Mouse (Mus musculus) forebrain, embryonic 16.5 days (tissue): ENCODE data around the gene Aqp12. TPM values are rescaled to one million over a fixed set of nuclear protein-coding genes. Genes with fewer than 3 reads are reported as not detected.

Experiments used
- ATAC-seq: fragments of 200-750 bp; cut with Nextera tagmentation; 2 replicates; pipeline ENCODE4 v1.8.0; 2017; ENCODE audit warnings: mild to moderate bottlenecking, moderate library complexity
- H3K27ac ChIP-seq: fragments of 300-500 bp; sonication (generic); 2 replicates; pipeline ENCODE4 v1.5.1; 2014; ENCODE audit warnings: low read length, control low read depth
- H3K27me3 ChIP-seq: fragments of 300-500 bp; sonication (generic); replicated peaks from 2 replicates; pipeline ENCODE4 v1.6.1; 2014; ENCODE audit warnings: low read length; ENCODE audit not compliant: control insufficient read depth, insufficient read depth
- H3K36me3 ChIP-seq: fragments of 300-500 bp; sonication (generic); 2 replicates; pipeline ENCODE4 v1.6.1; 2014; ENCODE audit not compliant: control insufficient read depth, insufficient read depth
- H3K4me1 ChIP-seq: fragments of 300-500 bp; sonication (generic); replicated peaks from 2 replicates; pipeline ENCODE4 v1.6.1; 2014; ENCODE audit warnings: low read length; ENCODE audit not compliant: control insufficient read depth, insufficient read depth
- H3K4me2 ChIP-seq: fragments of 300-500 bp; sonication (generic); 2 replicates; pipeline ENCODE4 v1.6.1; 2014; ENCODE audit warnings: mild to moderate bottlenecking, low read length, control low read depth
- H3K4me3 ChIP-seq: fragments of 300-500 bp; sonication (generic); replicated peaks from 2 replicates; pipeline ENCODE4 v1.5.1; 2014; ENCODE audit warnings: mild to moderate bottlenecking, low read length, control low read depth
- H3K9ac ChIP-seq: fragments of 300-500 bp; sonication (generic); replicated peaks from 2 replicates; pipeline ENCODE4 v1.6.1; 2014; ENCODE audit warnings: low read depth, low read length, control low read depth
- H3K9me3 ChIP-seq: fragments of 300-500 bp; sonication (generic); 2 replicates; pipeline ENCODE4 v1.6.1; 2016; ENCODE audit warnings: low read length; ENCODE audit not compliant: control insufficient read depth
- WGBS: fragments of 180-500 bp; shearing (Covaris S2); extraction: QIAGEN DNeasy Blood & Tissue Kit; methylation state at CpG from one replicate; pipeline ENCODE4 v1.1.7; 2014; 5-methylcytosine and 5-hydroxymethylcytosine counted together
- polyA plus RNA-seq: library from polyadenylated mRNA; unstranded; fragments of >200 nt; fragmentation: Nextera tagmentation; extraction: Ambion mirVana; gene quantifications from 2 replicates; pipeline ENCODE4 v1.2.1, GENCODE M21; 2015

The Aqp12 gene
- polyA plus RNA-seq, 1 experiment from 2014 or later: not detected

DNA sequence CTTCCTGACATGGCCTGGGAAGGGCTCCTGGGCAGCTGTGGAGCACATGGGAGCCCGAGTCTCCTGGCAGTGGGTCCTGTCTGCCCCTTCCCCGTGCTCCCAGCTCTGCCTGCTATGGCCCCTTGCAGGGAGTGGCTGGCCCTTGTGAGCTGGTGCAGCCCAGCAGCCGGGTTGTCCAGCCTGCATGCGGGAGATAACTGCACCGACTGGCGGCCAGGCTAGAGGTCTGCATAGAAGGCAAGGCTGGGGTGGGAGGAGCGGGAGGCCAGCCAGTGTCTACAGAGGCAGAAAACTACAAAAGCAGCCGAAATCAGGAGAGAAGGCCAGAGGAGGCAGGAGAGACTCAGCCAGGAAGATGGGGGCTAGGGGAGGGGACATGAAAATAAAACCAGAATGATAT is 27.9 kb downstream of the Aqp12 start:
- H3K4me2 ChIP-seq: no peak overlapping the region
- no peaks in the 10 kb centered on the region for H3K27me3 ChIP-seq
- H3K4me1 ChIP-seq: no peaks in the 10 kb centered on the region
- H3K4me3 ChIP-seq: no peak overlapping the region
- no peak for ATAC-seq
- no peaks in the 10 kb centered on the region for H3K9me3 ChIP-seq
- WGBS: 66% methylated on average over 8 of the region's 8 CpGs
- no peak overlapping the region for H3K27ac ChIP-seq
- H3K36me3 ChIP-seq: peaks cover 34% of the 10 kb centered on the region
- no peak overlapping the region for H3K9ac ChIP-seq

DNA sequence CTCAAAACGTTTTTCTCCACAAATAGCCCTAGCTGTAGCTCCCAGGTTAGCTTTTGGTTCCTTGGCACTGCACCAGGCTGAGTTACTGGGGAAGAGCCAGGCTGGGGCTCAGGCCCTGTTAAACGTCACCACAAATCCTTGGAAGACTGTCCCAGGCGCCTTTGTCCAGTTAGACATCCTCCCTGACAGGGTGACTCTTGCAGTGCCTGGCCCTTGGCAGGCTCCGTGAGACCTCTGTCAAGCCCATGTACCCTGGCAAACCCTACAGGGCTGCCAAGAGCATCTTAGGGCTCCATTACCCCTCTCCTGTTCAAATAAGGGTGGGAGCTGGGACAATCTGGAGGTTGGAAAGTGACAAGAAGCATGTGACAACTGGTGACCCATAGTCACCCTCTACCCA is 29.8 kb downstream of the Aqp12 start:
- H3K4me1 ChIP-seq: no peaks in the 10 kb centered on the region
- no peak overlapping the region for H3K4me3 ChIP-seq
- no peak overlapping the region for H3K4me2 ChIP-seq
- peaks cover 40% of the 10 kb centered on the region for H3K36me3 ChIP-seq
- no peak for ATAC-seq
- H3K9me3 ChIP-seq: no peaks in the 10 kb centered on the region
- no peaks in the 10 kb centered on the region for H3K27me3 ChIP-seq
- H3K9ac ChIP-seq: no peak overlapping the region
- 88% methylated on average over 4 of the region's 4 CpGs for WGBS
- no peak overlapping the region for H3K27ac ChIP-seq

DNA sequence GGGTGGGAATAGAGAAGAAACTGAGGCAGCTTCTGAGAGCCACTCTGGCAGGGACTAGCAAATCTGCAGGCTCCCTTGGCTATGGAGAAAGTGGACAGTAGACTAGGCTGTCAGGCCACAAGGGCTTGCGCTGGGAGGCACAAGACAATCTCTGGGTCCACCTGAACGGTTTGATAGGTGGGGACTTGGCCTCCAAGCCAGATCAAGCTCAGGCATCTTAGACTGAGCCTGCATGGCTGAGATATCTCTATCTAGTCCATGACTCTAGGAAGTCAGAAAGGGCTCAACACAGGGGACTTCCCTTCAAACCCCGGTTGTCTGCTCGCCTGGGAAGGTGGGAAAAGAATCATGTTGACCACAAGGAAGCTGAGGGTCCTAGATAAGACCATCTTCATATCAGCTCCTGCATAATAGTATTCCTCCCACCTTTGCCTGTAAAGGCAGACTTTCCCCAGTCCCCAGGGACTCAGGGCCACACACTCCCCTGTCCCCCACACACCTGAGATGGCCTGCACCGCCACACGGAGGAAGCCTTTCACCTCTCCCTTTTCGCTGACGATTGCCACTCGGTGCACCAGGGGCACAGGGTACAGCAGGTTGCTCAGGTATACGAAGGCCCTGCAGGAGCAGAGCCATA is 40.1 kb downstream of the Aqp12 start:
- Histone ChIP-seq H3K9me3 (no peaks in the 10 kb centered on the region), H3K9ac (no peak overlapping the region), H3K4me3 (no peak overlapping the region), H3K36me3 (peaks cover 46% of the 10 kb centered on the region), H3K27me3 (no peaks in the 10 kb centered on the region), H3K4me2 (no peak overlapping the region), H3K4me1 (no peaks in the 10 kb centered on the region), H3K27ac (no peak overlapping the region)
- ATAC-seq: no peak
- 94% methylated on average over 10 of the region's 10 CpGs for WGBS

DNA sequence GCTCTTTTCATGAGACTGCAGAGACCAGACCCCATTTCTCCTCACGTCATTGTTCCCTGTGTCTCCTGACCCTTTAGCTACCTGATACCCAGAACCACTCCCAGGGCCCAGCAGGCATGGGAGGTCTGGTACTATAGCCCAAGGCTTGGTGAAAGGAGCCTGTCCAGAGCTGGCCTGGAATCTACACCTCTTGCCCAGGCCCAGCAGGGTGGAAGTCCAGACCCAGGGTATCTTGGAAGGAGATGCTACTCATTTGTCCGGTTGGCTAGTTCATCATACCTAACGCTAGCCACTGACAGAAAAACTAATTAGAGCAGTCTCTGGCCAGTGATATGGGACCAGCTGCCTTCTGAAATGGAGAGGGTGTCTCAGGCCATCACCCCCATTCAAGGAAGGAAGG is 43.9 kb downstream of the Aqp12 start:
- Histone ChIP-seq H3K9me3 (no peaks in the 10 kb centered on the region), H3K27ac (no peak overlapping the region), H3K27me3 (no peaks in the 10 kb centered on the region), H3K4me1 (no peaks in the 10 kb centered on the region), H3K9ac (no peak overlapping the region), H3K36me3 (peaks cover 44% of the 10 kb centered on the region), H3K4me2 (no peak overlapping the region), H3K4me3 (no peak overlapping the region)
- 90% methylated on average over 3 of the region's 3 CpGs for WGBS
- ATAC-seq: no peak

DNA sequence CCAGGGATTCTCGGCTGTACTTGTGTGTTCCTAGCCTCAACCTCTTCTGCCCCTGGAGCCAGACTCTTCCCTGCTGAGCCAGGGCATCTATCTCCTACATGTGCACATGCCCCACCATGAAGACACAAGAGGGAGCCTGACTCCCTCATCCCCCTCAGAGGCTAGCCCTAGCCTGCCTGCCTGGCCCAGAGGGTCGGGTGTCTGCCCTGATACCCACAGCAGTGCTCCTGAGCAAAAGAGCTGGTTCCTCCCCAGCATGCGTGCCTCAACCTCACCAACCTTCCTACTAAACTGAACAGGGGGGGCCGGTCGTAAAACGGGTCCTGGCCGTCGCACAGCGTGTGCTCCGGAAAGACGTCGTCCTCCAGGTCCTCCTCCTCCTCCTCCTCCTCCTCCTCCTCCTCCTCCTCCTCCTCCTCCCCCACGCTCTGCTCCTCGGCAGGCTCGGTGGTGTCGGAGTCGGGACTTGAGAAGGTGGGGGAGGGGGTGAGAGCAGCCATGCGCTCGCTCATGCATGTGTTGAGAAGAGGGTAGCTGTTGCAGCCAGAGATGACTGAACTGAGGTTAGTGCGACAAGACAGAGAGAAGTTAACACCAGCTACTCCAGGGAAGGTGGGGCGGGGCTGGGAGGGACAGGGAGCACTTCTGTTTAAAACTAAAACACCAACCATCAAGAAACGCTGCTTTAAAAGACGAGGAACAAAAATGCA is 45.1 kb downstream of the Aqp12 start:
- H3K9me3 ChIP-seq: no peaks in the 10 kb centered on the region
- H3K4me1 ChIP-seq: no peaks in the 10 kb centered on the region
- H3K36me3 ChIP-seq: peaks cover 50% of the 10 kb centered on the region
- no peak for ATAC-seq
- H3K4me2 ChIP-seq: no peak overlapping the region
- H3K27me3 ChIP-seq: no peaks in the 10 kb centered on the region
- 64% methylated on average over 21 of the region's 23 CpGs for WGBS
- no peak overlapping the region for H3K27ac ChIP-seq
- H3K4me3 ChIP-seq: no peak overlapping the region
- H3K9ac ChIP-seq: no peak overlapping the region

Other genes starting within 250 kb of the Aqp12 start
- 70.4 and 72.7 TPM in 2 replicates for gene Gpc1, start 174.7 kb upstream of the Aqp12 start, polyA plus RNA-seq
- gene Ankmy1, start 103.4 kb upstream of the Aqp12 start, polyA plus RNA-seq: 0.71 and 1.1 TPM in 2 replicates
- 11.3 and 13.2 TPM in 2 replicates for gene Dusp28, start 99.4 kb upstream of the Aqp12 start, polyA plus RNA-seq
- 28.5 and 31.0 TPM in 2 replicates for gene Rnpepl1, start 95.6 kb upstream of the Aqp12 start, polyA plus RNA-seq
- gene Capn10, start 72.0 kb upstream of the Aqp12 start, polyA plus RNA-seq: 64.4 and 65.5 TPM in 2 replicates
- 0.35 and 0.75 TPM in 2 replicates for gene Gpr35, start 55.5 kb upstream of the Aqp12 start, polyA plus RNA-seq
- 322 and 396 TPM in 2 replicates for gene Kif1a, start 95.6 kb downstream of the Aqp12 start, polyA plus RNA-seq
- not detected in 2 replicates for gene Agxt, start 128.9 kb downstream of the Aqp12 start, polyA plus RNA-seq
- 0.17 and 0.19 TPM in 2 replicates for gene 2310007B03Rik, start 154.6 kb downstream of the Aqp12 start, polyA plus RNA-seq
- 0.30 and 0.31 TPM in 2 replicates for gene Crocc2, start 162.4 kb downstream of the Aqp12 start, polyA plus RNA-seq
- 4.2 and 5.5 TPM in 2 replicates for gene Sned1, start 229.5 kb downstream of the Aqp12 start, polyA plus RNA-seq